ENCODE assay signal across 31 mouse cellular contexts in genomic region chr2:3960213-3960612, GRCm38 (mm10). TPM values are rescaled to one million over a fixed set of nuclear protein-coding genes. Genes with fewer than 3 reads are reported as not detected.
A peak's percentile ranks its signal among the peaks of the same experiment; 100 is the strongest.
DNase-seq lines count a peak whose midpoint lies in the region; ATAC-seq and TF ChIP-seq lines count a peak whose summit lies in the region.
"Had no signal": no experiment of that assay in that cellular context is flagged by ENCODE, and none has a peak within 500 bp of the region (broad histone marks: within the 10 kb centered on the region; RNA-seq: fewer than 3 reads in every experiment).

No protein-coding gene starts in this region.

- TF ChIP-seq CTCF in left cerebral cortex, adult 2 months (IDR thresholded peaks at IDR 0.05), result no peak

- peak overlapping the region; percentile 26; the same call in 1 of the 2 replicates for H3K27ac ChIP-seq in forebrain, embryonic 16.5 days (ENCODE audit: low read length)
- H3K27ac ChIP-seq in forebrain, embryonic 13.5 days, result no peak overlapping the region
- peak overlapping the region; percentile 61; the same call in 1 of the 2 replicates for H3K27ac ChIP-seq in left cerebral cortex, adult 2 months
- H3K27ac ChIP-seq: embryonic facial prominence, embryonic 12.5 days; heart, embryonic 10.5 days; heart, embryonic 15.5 days; hindbrain, embryonic 12.5 days; hindbrain, postnatal 0 days; intestine, embryonic 15.5 days; layer of hippocampus, adult 2 months; liver, embryonic 14.5 days; neural tube, embryonic 15.5 days; stomach, embryonic 15.5 days had no signal

- intact Hi-C loops in left cerebral cortex, adult 2 months (cut with DNase I), result loop anchor here (2.0 kb wide), 1 partner anchor 57 kb away; the partner anchor contains the start of gene Frmd4a

- H3K27me3 ChIP-seq in forebrain, embryonic 16.5 days (replicated peaks; ENCODE audit: control insufficient read depth, insufficient read depth, low read length), result no peaks in the 10 kb centered on the region
- H3K27me3 ChIP-seq in forebrain, embryonic 13.5 days, result no peaks in the 10 kb centered on the region
- H3K27me3 ChIP-seq: heart, embryonic 15.5 days; hindbrain, embryonic 12.5 days; intestine, embryonic 15.5 days; neural tube, embryonic 15.5 days; stomach, embryonic 15.5 days had no signal

- H3K4me3 ChIP-seq in forebrain, embryonic 16.5 days (replicated peaks; ENCODE audit: low read length), result no peak overlapping the region
- H3K4me3 ChIP-seq in forebrain, embryonic 13.5 days, result no peak overlapping the region
- no peak overlapping the region for H3K4me3 ChIP-seq in left cerebral cortex, adult 2 months
- H3K4me3 ChIP-seq: embryonic facial prominence, embryonic 12.5 days; heart, embryonic 10.5 days; heart, embryonic 15.5 days; hindbrain, embryonic 12.5 days; intestine, embryonic 15.5 days; layer of hippocampus, adult 2 months; neural tube, embryonic 15.5 days; stomach, embryonic 15.5 days had no signal

- peaks cover 14% of the 10 kb centered on the region for H3K4me1 ChIP-seq in forebrain, embryonic 16.5 days (replicated peaks; ENCODE audit: control insufficient read depth, insufficient read depth, low read length)
- H3K4me1 ChIP-seq in forebrain, embryonic 13.5 days, result peaks cover 4% of the 10 kb centered on the region
- H3K4me1 ChIP-seq: heart, embryonic 10.5 days; intestine, embryonic 15.5 days; neural tube, embryonic 15.5 days had no signal

- 81% methylated on average over 5 of the region's 5 CpGs for WGBS in forebrain, embryonic 16.5 days
- 87% methylated on average over 5 of the region's 5 CpGs for WGBS in forebrain, embryonic 13.5 days

- H3K36me3 ChIP-seq in forebrain, embryonic 16.5 days (ENCODE audit: control insufficient read depth, insufficient read depth), result no peaks in the 10 kb centered on the region
- H3K36me3 ChIP-seq in forebrain, embryonic 13.5 days (ENCODE audit: poor library complexity, severe bottlenecking), result no peaks in the 10 kb centered on the region
- H3K36me3 ChIP-seq: embryonic facial prominence, embryonic 12.5 days; G1E; heart, embryonic 10.5 days; heart, embryonic 15.5 days; hindbrain, embryonic 12.5 days; intestine, embryonic 15.5 days; neural tube, embryonic 15.5 days; stomach, embryonic 15.5 days had no signal

- H3K9me3 ChIP-seq in forebrain, embryonic 16.5 days (ENCODE audit: control insufficient read depth, low read length), result no peaks in the 10 kb centered on the region
- no peaks in the 10 kb centered on the region; the same call in 1 of the 2 replicates for H3K9me3 ChIP-seq in forebrain, embryonic 13.5 days (replicated peaks)
- H3K9me3 ChIP-seq: embryonic facial prominence, embryonic 12.5 days; G1E; heart, embryonic 10.5 days; heart, embryonic 15.5 days; hindbrain, embryonic 12.5 days; intestine, embryonic 15.5 days; stomach, embryonic 15.5 days had no signal

- no peak overlapping the region for H3K4me2 ChIP-seq in forebrain, embryonic 16.5 days (ENCODE audit: low read length)
- H3K4me2 ChIP-seq in forebrain, embryonic 13.5 days, result no peak overlapping the region
- H3K4me2 ChIP-seq: embryonic facial prominence, embryonic 12.5 days; heart, embryonic 15.5 days; hindbrain, embryonic 12.5 days; intestine, embryonic 15.5 days; neural tube, embryonic 15.5 days; stomach, embryonic 15.5 days had no signal

- H3K9ac ChIP-seq in forebrain, embryonic 16.5 days (replicated peaks; ENCODE audit: low read depth, low read length), result no peak overlapping the region
- H3K9ac ChIP-seq in forebrain, embryonic 13.5 days, result no peak overlapping the region
- H3K9ac ChIP-seq: embryonic facial prominence, embryonic 12.5 days; heart, embryonic 15.5 days; hindbrain, embryonic 12.5 days; intestine, embryonic 15.5 days; liver, embryonic 14.5 days; neural tube, embryonic 15.5 days; stomach, embryonic 15.5 days had no signal

- DNase-seq in left cerebral cortex, adult 2 months (ENCODE audit: extremely low spot score in 1 of 2, low spot score in 2 of 2), result no peak
- DNase-seq in left cerebral cortex, adult 11 months (ENCODE audit: low spot score), result no peak
- peak; percentile 15 to 22 for DNase-seq in right cerebral cortex, adult 2 months (ENCODE audit: low spot score in 2 of 2)
- no peak for DNase-seq in right cerebral cortex, postnatal 4 days
- DNase-seq in ovary, postnatal 14 days (ENCODE audit: low spot score), result no peak
- DNase-seq: adrenal gland, postnatal 10 days; cerebellum, adult 11 months; cerebellum, adult 9-10 months; cerebellum, postnatal 36 days; embryo, embryonic 11 days; gastrocnemius, postnatal 14 days; kidney, adult 2 months; kidney, postnatal 36 days; liver; lung, adult 2 months; lung, postnatal 10 days; midbrain, embryonic 14.5 days; thymus, postnatal 14 days had no signal

- no peak for ATAC-seq in forebrain, embryonic 16.5 days
- no peak for ATAC-seq in forebrain, embryonic 13.5 days
- ATAC-seq: hindbrain, postnatal 0 days; intestine, embryonic 15.5 days had no signal

RNA-seq across cellular contexts. Expression of gene Frmd4a, which starts 57.3 kb away (rescaled TPM):
- polyA plus RNA-seq in forebrain, embryonic 16.5 days (2015; fragmentation: Nextera tagmentation; extraction: Ambion mirVana), result 85.3 and 97.9 TPM in 2 replicates
- polyA plus RNA-seq in forebrain, embryonic 13.5 days (2015; fragmentation: Nextera tagmentation; extraction: Ambion mirVana), result 39.5 and 42.6 TPM in 2 replicates
- 10 to 100 TPM; 57.7 to 65.1 TPM for total RNA-seq in left cerebral cortex, adult 2 months (2021)

Comparison
In these comparisons a context has a peak if more than half of its experiments do, and no peak if none do; other contexts are left out.
1. DNase-seq: peak in right cerebral cortex, adult 2 months (2 of 2); none in left cerebral cortex, adult 2 months (0 of 2), left cerebral cortex, adult 11 months (single experiment), right cerebral cortex, postnatal 4 days (single experiment) and ovary, postnatal 14 days (single experiment).